Mouse (Mus musculus): ENCODE data around the gene Kars. TPM values are rescaled to one million over a fixed set of nuclear protein-coding genes. Genes with fewer than 3 reads are reported as not detected.

The Kars gene
- total and polyA plus RNA-seq, 3 experiments, result 46.0 to 111 (median 100) TPM

- no peaks in the 10 kb centered on the region for H3K79me2 ChIP-seq (replicated peaks; ENCODE audit: control insufficient read depth, insufficient read depth, low read length)
- H3K27me3 ChIP-seq (ENCODE audit: control insufficient read depth, insufficient read depth, low read length), result no peaks in the 10 kb centered on the region
- intact Hi-C loops (cut with DNase I), result no loop called here
- no peak overlapping the region for H3K9ac ChIP-seq (ENCODE audit: low read depth, low read length)
- H3K4me1 ChIP-seq (ENCODE audit: control insufficient read depth, insufficient read depth, low read length), result no peaks in the 10 kb centered on the region
- DNase-seq, result no peak
- TF ChIP-seq EP300 (IDR thresholded peaks at IDR 0.05; ENCODE audit: insufficient read depth, low read depth, low read length) (no peak), CTCF (IDR thresholded peaks at IDR 0.05) (no peak), POLR2A (IDR thresholded peaks at IDR 0.05; ENCODE audit: insufficient read depth, low read depth, low read length) (no peak)
- WGBS, result 69% methylated on average over 7 of the region's 7 CpGs
- H3K4me3 ChIP-seq, result no peak overlapping the region
- H3K36me3 ChIP-seq (ENCODE audit: control insufficient read depth, insufficient read depth, low read length), result no peaks in the 10 kb centered on the region
- H3K27ac ChIP-seq, result no peak overlapping the region
Observed at GRCm38 (mm10) chr8:112029455-112029854, 18.3 kb upstream of the Kars start.

GRCm38 (mm10) chr8:112014936-112015335 lies 3.8 kb upstream of the Kars start, which contains the start of gene Gm6793:
Gm6793 (minus strand) TSS chr8:112015036.
- H3K36me3 ChIP-seq (ENCODE audit: control insufficient read depth, insufficient read depth, low read length), result peaks cover 3% of the 10 kb centered on the region; the same call in 1 of the 2 replicates
- H3K27me3 ChIP-seq (ENCODE audit: control insufficient read depth, insufficient read depth, low read length), result no peaks in the 10 kb centered on the region
- TF ChIP-seq EP300 (IDR thresholded peaks at IDR 0.05; ENCODE audit: insufficient read depth, low read depth, low read length) (no peak), POLR2A (IDR thresholded peaks at IDR 0.05; ENCODE audit: insufficient read depth, low read depth, low read length) (no peak), CTCF (IDR thresholded peaks at IDR 0.05) (no peak)
- intact Hi-C loops (cut with DNase I), result no loop called here
- no peak within 1 kb of the TSS for H3K27ac ChIP-seq
- peaks cover 2% of the 10 kb centered on the region for H3K79me2 ChIP-seq (replicated peaks; ENCODE audit: control insufficient read depth, insufficient read depth, low read length)
- H3K9ac ChIP-seq (ENCODE audit: low read depth, low read length), result no peak within 1 kb of the TSS
- 90% methylated on average over 11 of the region's 11 CpGs for whole genome bisulfite sequencing
- H3K4me3 ChIP-seq, result no peak within 1 kb of the TSS
- H3K4me1 ChIP-seq (ENCODE audit: control insufficient read depth, insufficient read depth, low read length), result peaks cover 5% of the 10 kb centered on the region
- DNase-seq, result no peak

- TF ChIP-seq CTCF (IDR thresholded peaks at IDR 0.05) (no peak), EP300 (IDR thresholded peaks at IDR 0.05; ENCODE audit: insufficient read depth, low read depth, low read length) (no peak), POLR2A (IDR thresholded peaks at IDR 0.05; ENCODE audit: insufficient read depth, low read depth, low read length) (no peak)
- Histone ChIP-seq H3K9ac (ENCODE audit: low read depth, low read length) (peak overlapping the region; percentile 70), H3K4me1 (ENCODE audit: control insufficient read depth, insufficient read depth, low read length) (peaks cover 5% of the 10 kb centered on the region), H3K4me3 (peak overlapping the region; percentile 100), H3K36me3 (ENCODE audit: control insufficient read depth, insufficient read depth, low read length) (peaks cover 3% of the 10 kb centered on the region; the same call in 1 of the 2 replicates), H3K79me2 (replicated peaks; ENCODE audit: control insufficient read depth, insufficient read depth, low read length) (peaks cover 4% of the 10 kb centered on the region), H3K27ac (peak overlapping the region; percentile 86), H3K27me3 (ENCODE audit: control insufficient read depth, insufficient read depth, low read length) (no peaks in the 10 kb centered on the region)
- intact Hi-C loops (cut with DNase I), result loop anchor here (1.0 kb wide), 1 partner anchor 19 kb away; no protein-coding TSS in a partner anchor
- DNase-seq, result peak; percentile 34 to 58
- WGBS, result under 1% methylated on average over 40 of the region's 40 CpGs
Observed at GRCm38 (mm10) chr8:112011816-112012242, 706 bp upstream of the Kars start.

- Histone ChIP-seq H3K36me3 (ENCODE audit: control insufficient read depth, insufficient read depth, low read length) (peaks cover 4% of the 10 kb centered on the region; the same call in 1 of the 2 replicates), H3K27me3 (ENCODE audit: control insufficient read depth, insufficient read depth, low read length) (no peaks in the 10 kb centered on the region), H3K4me3 (no peak overlapping the region), H3K4me1 (ENCODE audit: control insufficient read depth, insufficient read depth, low read length) (peaks cover 5% of the 10 kb centered on the region), H3K79me2 (replicated peaks; ENCODE audit: control insufficient read depth, insufficient read depth, low read length) (peaks cover 4% of the 10 kb centered on the region), H3K9ac (ENCODE audit: low read depth, low read length) (no peak overlapping the region), H3K27ac (no peak overlapping the region)
- DNase-seq, result no peak
- WGBS, result 88% methylated on average over 7 of the region's 7 CpGs
- TF ChIP-seq CTCF (IDR thresholded peaks at IDR 0.05) (no peak), POLR2A (IDR thresholded peaks at IDR 0.05; ENCODE audit: insufficient read depth, low read depth, low read length) (no peak), EP300 (IDR thresholded peaks at IDR 0.05; ENCODE audit: insufficient read depth, low read depth, low read length) (no peak)
- intact Hi-C loops (cut with DNase I), result no loop called here
Observed at GRCm38 (mm10) chr8:112009558-112009957, 1.6 kb downstream of the Kars start.

GRCm38 (mm10) chr8:112007669-112008068 lies 3.5 kb downstream of the Kars start:
- H3K79me2 ChIP-seq (replicated peaks; ENCODE audit: control insufficient read depth, insufficient read depth, low read length), result peaks cover 4% of the 10 kb centered on the region; the same call in 1 of the 2 replicates
- H3K36me3 ChIP-seq (ENCODE audit: control insufficient read depth, insufficient read depth, low read length), result peaks cover 2% of the 10 kb centered on the region; the same call in 1 of the 2 replicates
- no peak for TF ChIP-seq EP300 (IDR thresholded peaks at IDR 0.05; ENCODE audit: insufficient read depth, low read depth, low read length)
- no peak for TF ChIP-seq POLR2A (IDR thresholded peaks at IDR 0.05; ENCODE audit: insufficient read depth, low read depth, low read length)
- no peak for TF ChIP-seq CTCF (IDR thresholded peaks at IDR 0.05)
- H3K4me3 ChIP-seq, result no peak overlapping the region
- intact Hi-C loops (cut with DNase I), result no loop called here
- no peak overlapping the region for H3K27ac ChIP-seq
- no peak overlapping the region for H3K9ac ChIP-seq (ENCODE audit: low read depth, low read length)
- H3K4me1 ChIP-seq (ENCODE audit: control insufficient read depth, insufficient read depth, low read length), result peaks cover 1% of the 10 kb centered on the region; the same call in 1 of the 2 replicates
- H3K27me3 ChIP-seq (ENCODE audit: control insufficient read depth, insufficient read depth, low read length), result no peaks in the 10 kb centered on the region
- WGBS, result 82% methylated on average over 2 of the region's 2 CpGs
- DNase-seq, result no peak

- H3K27ac ChIP-seq, result no peak overlapping the region
- WGBS, result 90% methylated on average over 6 of the region's 6 CpGs
- peaks cover 1% of the 10 kb centered on the region; the same call in 1 of the 2 replicates for H3K4me1 ChIP-seq (ENCODE audit: control insufficient read depth, insufficient read depth, low read length)
- no peak for TF ChIP-seq POLR2A (IDR thresholded peaks at IDR 0.05; ENCODE audit: insufficient read depth, low read depth, low read length)
- no peak for TF ChIP-seq EP300 (IDR thresholded peaks at IDR 0.05; ENCODE audit: insufficient read depth, low read depth, low read length)
- TF ChIP-seq CTCF (IDR thresholded peaks at IDR 0.05), result no peak
- peaks cover 2% of the 10 kb centered on the region; the same call in 1 of the 2 replicates for H3K36me3 ChIP-seq (ENCODE audit: control insufficient read depth, insufficient read depth, low read length)
- H3K27me3 ChIP-seq (ENCODE audit: control insufficient read depth, insufficient read depth, low read length), result no peaks in the 10 kb centered on the region
- no peak overlapping the region for H3K9ac ChIP-seq (ENCODE audit: low read depth, low read length)
- H3K4me3 ChIP-seq, result no peak overlapping the region
- H3K79me2 ChIP-seq (replicated peaks; ENCODE audit: control insufficient read depth, insufficient read depth, low read length), result peaks cover 4% of the 10 kb centered on the region; the same call in 1 of the 2 replicates
- no peak for DNase-seq
- intact Hi-C loops (cut with DNase I), result no loop called here
Observed at GRCm38 (mm10) chr8:112005601-112006000, 5.5 kb downstream of the Kars start.

All from heart, adult 2 months (tissue).